Mouse (Mus musculus) liver, postnatal 0 days (tissue): ENCODE data around the gene Pde10a. TPM values are rescaled to one million over a fixed set of nuclear protein-coding genes. Genes with fewer than 3 reads are reported as not detected.

Experiments used
- ATAC-seq: fragments of 200-750 bp; cut with Nextera tagmentation; 2 replicates; pipeline ENCODE4 v1.8.0; 2017; ENCODE audit warnings: mild to moderate bottlenecking, moderate library complexity
- DNase-seq: peaks from one replicate; pipeline ENCODE4 v3.0.0-alpha.2; 2016
- H3K27ac ChIP-seq: fragments of 300-500 bp; sonication (generic); 2 replicates; pipeline ENCODE4 v1.5.1; 2014; ENCODE audit warnings: antibody characterized with exemption, moderate library complexity, mild to moderate bottlenecking, low read depth
- H3K27me3 ChIP-seq: fragments of 300-500 bp; sonication (generic); 2 replicates; pipeline ENCODE4 v1.6.1; 2014; ENCODE audit warnings: low read length, control low read depth, mixed read lengths; ENCODE audit not compliant: insufficient read depth
- H3K36me3 ChIP-seq: fragments of 300-500 bp; sonication (generic); replicated peaks from 2 replicates; pipeline ENCODE4 v1.6.1; 2014; ENCODE audit warnings: mild to moderate bottlenecking, control low read depth, low read length, moderate library complexity, mixed read lengths; ENCODE audit not compliant: insufficient read depth
- H3K4me1 ChIP-seq: fragments of 300-500 bp; sonication (generic); 2 replicates; pipeline ENCODE4 v1.6.1; 2014; ENCODE audit warnings: antibody characterized with exemption, mild to moderate bottlenecking, control low read depth; ENCODE audit not compliant: insufficient read depth
- H3K4me2 ChIP-seq: fragments of 300-500 bp; sonication (generic); 2 replicates; pipeline ENCODE4 v1.6.1; 2014; ENCODE audit warnings: low read depth, mild to moderate bottlenecking, low read length, moderate library complexity, mixed read lengths
- H3K4me3 ChIP-seq: fragments of 300-500 bp; sonication (generic); 2 replicates; pipeline ENCODE4 v1.5.1; 2014; ENCODE audit warnings: low read depth, low read length
- H3K9ac ChIP-seq: fragments of 300-500 bp; sonication (generic); replicated peaks from 2 replicates; pipeline ENCODE4 v1.6.1; 2014; ENCODE audit warnings: mild to moderate bottlenecking, moderate library complexity
- H3K9me3 ChIP-seq: fragments of 300-500 bp; sonication (generic); 2 replicates; pipeline ENCODE4 v1.6.1; 2016; ENCODE audit warnings: mild to moderate bottlenecking, control low read depth, low read length, mixed read lengths
- CTCF ChIP-seq: sonication (generic); IDR thresholded peaks from 2 replicates; pipeline ENCODE4 v1.5.1; 2016; ENCODE audit warnings: antibody characterized with exemption, low read depth
- EP300 ChIP-seq: IDR thresholded peaks from 2 replicates; pipeline ENCODE4 v1.6.1; 2016; ENCODE audit warnings: antibody characterized with exemption, low read depth, mild to moderate bottlenecking
- WGBS: fragments of 180-500 bp; shearing (Covaris S2); extraction: QIAGEN DNeasy Blood & Tissue Kit; methylation state at CpG from one replicate; pipeline ENCODE4 v1.1.7; 2014; ENCODE audit not compliant: insufficient replicate concordance; 5-methylcytosine and 5-hydroxymethylcytosine counted together
- polyA plus RNA-seq: library from polyadenylated mRNA; unstranded; fragments of >200 nt; fragmentation: Nextera tagmentation; extraction: Ambion mirVana; gene quantifications from 2 replicates; pipeline ENCODE4 v1.2.1, GENCODE M21; 2015

The Pde10a gene
- polyA plus RNA-seq, 1 experiment from 2014 or later: 0.90 TPM

GRCm38 (mm10) chr17:8988119-8988807, 463.1 kb downstream of the Pde10a start, which contains the start of gene 1700010I14Rik:
1700010I14Rik (plus strand) TSS chr17:8988333.
- Histone ChIP-seq H3K27me3 (no peaks in the 10 kb centered on the region), H3K36me3 (no peaks in the 10 kb centered on the region), H3K27ac (0 out of 2 replicates have a peak within 1 kb of the TSS, but pooled peaks have one; percentile 34), H3K9ac (0 out of 2 replicates have a peak within 1 kb of the TSS, but pooled peaks have one; percentile 1), H3K4me1 (peaks cover 7% of the 10 kb centered on the region), H3K4me2 (peak within 1 kb of the TSS; percentile 66), H3K4me3 (peak within 1 kb of the TSS; percentile 44), H3K9me3 (no peaks in the 10 kb centered on the region)
- DNase-seq (peak; percentile 85), ATAC-seq (peak; percentile 82)
- TF ChIP-seq EP300 (peak; percentile 36; the same call in 1 of the 2 replicates), CTCF (peak; percentile 76)
- 3% methylated on average over 13 of the region's 13 CpGs for WGBS

DNA sequence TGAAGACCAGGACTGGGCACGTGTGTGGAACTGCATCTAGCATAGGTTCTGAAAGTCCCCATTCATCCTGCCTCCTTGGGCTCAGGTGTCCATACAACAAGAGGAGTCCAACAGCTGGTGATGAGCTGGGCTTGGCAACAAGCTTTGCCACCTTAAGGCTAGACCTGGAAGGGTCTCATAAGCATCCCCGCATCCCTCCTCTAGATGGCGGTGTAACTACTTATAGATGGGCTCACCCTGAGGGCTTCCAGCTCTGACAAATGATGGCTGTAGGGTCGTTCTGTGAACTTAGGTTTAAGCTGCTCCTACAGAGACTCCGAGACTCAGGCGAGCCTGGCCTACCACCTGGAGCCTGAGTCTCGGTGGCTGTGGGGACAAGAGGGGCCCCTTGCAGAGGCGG, 466.0 kb downstream of the Pde10a start:
- 48% methylated on average over 8 of the region's 8 CpGs for WGBS
- Histone ChIP-seq H3K27me3 (no peaks in the 10 kb centered on the region), H3K9me3 (no peaks in the 10 kb centered on the region), H3K36me3 (no peaks in the 10 kb centered on the region), H3K4me1 (peaks cover 12% of the 10 kb centered on the region), H3K4me2 (no peak overlapping the region), H3K9ac (no peak overlapping the region), H3K27ac (no peak overlapping the region), H3K4me3 (no peak overlapping the region)
- DNase-seq: no peak
- TF ChIP-seq EP300 (no peak), CTCF (peak; percentile 45)
- no peak for ATAC-seq

GRCm38 (mm10) chr17:8995344-8995743, 470.2 kb downstream of the Pde10a start:
- DNase-seq (peak; percentile 78), ATAC-seq (peak; percentile 84)
- no peak overlapping the region for H3K4me2 ChIP-seq
- no peak overlapping the region for H3K27ac ChIP-seq
- H3K27me3 ChIP-seq: no peaks in the 10 kb centered on the region
- TF ChIP-seq CTCF (no peak), EP300 (no peak)
- H3K9me3 ChIP-seq: no peaks in the 10 kb centered on the region
- H3K4me1 ChIP-seq: peaks cover 5% of the 10 kb centered on the region; the same call in 1 of the 2 replicates
- H3K36me3 ChIP-seq: no peaks in the 10 kb centered on the region; the same call in 1 of the 2 replicates
- no peak overlapping the region for H3K9ac ChIP-seq
- no peak overlapping the region for H3K4me3 ChIP-seq
- 62% methylated on average over 1 of the region's 1 CpGs for WGBS

- H3K36me3 ChIP-seq: no peaks in the 10 kb centered on the region; the same call in 1 of the 2 replicates
- ATAC-seq: no peak
- WGBS: 50% methylated on average over 4 of the region's 4 CpGs
- no peak overlapping the region for H3K9ac ChIP-seq
- no peak for DNase-seq
- no peaks in the 10 kb centered on the region for H3K4me1 ChIP-seq
- H3K4me2 ChIP-seq: no peak overlapping the region
- TF ChIP-seq EP300: no peak
- no peak for TF ChIP-seq CTCF
- H3K9me3 ChIP-seq: no peaks in the 10 kb centered on the region
- no peak overlapping the region for H3K27ac ChIP-seq
- H3K4me3 ChIP-seq: no peak overlapping the region
- H3K27me3 ChIP-seq: no peaks in the 10 kb centered on the region
These were observed 477.3 kb downstream of the Pde10a start for GRCm38 (mm10) chr17:9002438-9002837.

GRCm38 (mm10) chr17:9004516-9004915, 479.3 kb downstream of the Pde10a start:
- Histone ChIP-seq H3K36me3 (no peaks in the 10 kb centered on the region; the same call in 1 of the 2 replicates), H3K9ac (no peak overlapping the region), H3K4me2 (no peak overlapping the region), H3K9me3 (no peaks in the 10 kb centered on the region), H3K27ac (no peak overlapping the region), H3K27me3 (no peaks in the 10 kb centered on the region), H3K4me3 (no peak overlapping the region), H3K4me1 (no peaks in the 10 kb centered on the region)
- WGBS: 67% methylated on average over 4 of the region's 4 CpGs
- no peak for ATAC-seq
- TF ChIP-seq CTCF (no peak), EP300 (no peak)
- DNase-seq: no peak

- Histone ChIP-seq H3K9ac (no peak overlapping the region), H3K4me2 (no peak overlapping the region), H3K4me3 (no peak overlapping the region), H3K9me3 (no peaks in the 10 kb centered on the region), H3K27me3 (no peaks in the 10 kb centered on the region), H3K27ac (no peak overlapping the region), H3K36me3 (no peaks in the 10 kb centered on the region), H3K4me1 (no peaks in the 10 kb centered on the region)
- ATAC-seq (no peak), DNase-seq (no peak)
- TF ChIP-seq CTCF: 0 out of 2 replicates have a peak, but pooled peaks have one; percentile 14
- no peak for TF ChIP-seq EP300
- WGBS: 38% methylated on average over 14 of the region's 14 CpGs
These were observed 498.2 kb downstream of the Pde10a start for GRCm38 (mm10) chr17:9023198-9023942.
